ENCODE assay signal across 13 mouse cellular contexts in the genomic region with DNA sequence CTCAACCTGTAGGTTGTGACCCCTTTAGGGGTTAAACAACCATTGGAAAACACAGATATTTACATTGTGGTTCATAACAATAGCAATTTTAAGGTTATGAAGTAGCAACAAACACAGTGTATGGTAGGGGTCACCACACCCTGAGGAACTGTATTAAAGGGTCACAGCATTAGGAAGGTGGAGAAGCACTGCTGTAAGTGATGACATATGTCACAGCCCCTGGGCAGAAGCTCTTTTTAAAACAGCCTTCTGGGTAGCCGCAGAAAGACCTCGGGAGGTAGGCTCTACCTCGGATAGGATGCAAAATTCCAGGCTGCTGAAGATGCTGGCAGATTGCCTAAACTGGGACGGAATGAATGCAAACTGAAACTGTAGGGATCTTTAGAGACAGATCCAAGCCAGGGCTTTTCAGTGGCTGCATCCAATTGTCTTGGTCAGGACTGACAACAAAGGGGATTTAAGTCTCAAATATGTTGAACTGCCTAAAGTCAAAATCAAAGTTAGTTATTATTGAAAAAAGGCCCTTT.
A peak's percentile ranks its signal among the peaks of the same experiment; 100 is the strongest.
DNase-seq lines count a peak whose midpoint lies in the region; ATAC-seq lines count a peak whose summit lies in the region.
"Had no signal": no experiment of that assay in that cellular context is flagged by ENCODE, and none has a peak within 500 bp of the region (broad histone marks: within the 10 kb centered on the region; RNA-seq: fewer than 3 reads in every experiment).

No protein-coding gene starts in this region.

- H3K4me1 ChIP-seq in kidney, embryonic 15.5 days = peaks cover 26% of the 10 kb centered on the region

- ATAC-seq in kidney, embryonic 15.5 days (replicated peaks; ENCODE audit: low FRiP score) = no peak
- ATAC-seq: activated CD4-positive, CD25-positive, alpha-beta regulatory T cell, adult 4 months had no signal

- peaks cover 4% of the 10 kb centered on the region; the same call in 1 of the 2 replicates for H3K36me3 ChIP-seq in kidney, embryonic 15.5 days
- H3K36me3 ChIP-seq: heart, embryonic 13.5 days; liver, embryonic 13.5 days had no signal

- no peak overlapping the region for H3K4me3 ChIP-seq in kidney, embryonic 15.5 days (replicated peaks)
- H3K4me3 ChIP-seq: heart, embryonic 13.5 days; liver, embryonic 13.5 days had no signal

- H3K27ac ChIP-seq in kidney, embryonic 15.5 days = no peak overlapping the region
- H3K27ac ChIP-seq: heart, embryonic 13.5 days; liver, embryonic 13.5 days had no signal

- no peaks in the 10 kb centered on the region for H3K27me3 ChIP-seq in kidney, embryonic 15.5 days
- H3K27me3 ChIP-seq: heart, embryonic 13.5 days; liver, embryonic 13.5 days had no signal

- DNase-seq in adrenal gland, postnatal 14 days = peak; percentile 25
- no peak for DNase-seq in adrenal gland, postnatal 4 days (ENCODE audit: low spot score in 2 of 2)
- DNase-seq in kidney, postnatal 25 days = peak; percentile 41 to 65
- peak; percentile 29 for DNase-seq in MN1 (ENCODE audit: low spot score)
- peak; percentile 79 to 80 for DNase-seq in cerebellum, postnatal 10 days
- no peak for DNase-seq in right cerebral cortex, adult 18-20 months
- no peak for DNase-seq in layer of hippocampus, adult 9-10 months (ENCODE audit: low spot score)
- DNase-seq: layer of hippocampus, postnatal 36 days; liver, embryonic 13.5 days; thymus, adult 18-20 months had no signal

- H3K4me2 ChIP-seq in kidney, embryonic 15.5 days = no peak overlapping the region
- H3K4me2 ChIP-seq: heart, embryonic 13.5 days; liver, embryonic 13.5 days had no signal

- H3K9me3 ChIP-seq in kidney, embryonic 15.5 days (replicated peaks) = no peaks in the 10 kb centered on the region
- H3K9me3 ChIP-seq: heart, embryonic 13.5 days; liver, embryonic 13.5 days had no signal

- no peak overlapping the region for H3K9ac ChIP-seq in kidney, embryonic 15.5 days
- H3K9ac ChIP-seq: heart, embryonic 13.5 days; liver, embryonic 13.5 days had no signal

- 56% methylated on average over 4 of the region's 4 CpGs for WGBS in kidney, embryonic 15.5 days

Comparison
In these comparisons a context has a peak if more than half of its experiments do, and no peak if none do; other contexts are left out.
1. DNase-seq: peak in adrenal gland, postnatal 14 days (single experiment), kidney, postnatal 25 days (2 of 2), MN1 (single experiment) and cerebellum, postnatal 10 days (2 of 2); none in adrenal gland, postnatal 4 days (0 of 2), right cerebral cortex, adult 18-20 months (single experiment) and layer of hippocampus, adult 9-10 months (single experiment).